Mouse (Mus musculus): Measurements from ENCODE around the gene Cerk. TPM values are rescaled to one million over a fixed set of nuclear protein-coding genes. Genes with fewer than 3 reads are reported as not detected.

The Cerk gene
- polyA plus RNA-seq, 1 experiment: 42.8 TPM

GRCm38 (mm10) chr15:86130657-86131056, 55.3 kb downstream of the Cerk start:
- Histone ChIP-seq H3K4me1 (ENCODE audit: control insufficient read depth, insufficient read depth, low read length) (no peaks in the 10 kb centered on the region), H3K27ac (ENCODE audit: insufficient read depth, low read length) (no peak overlapping the region), H3K4me3 (ENCODE audit: insufficient read depth, low read length) (no peak overlapping the region)
- TF ChIP-seq CTCF (IDR thresholded peaks at IDR 0.05; ENCODE audit: extremely low read depth, insufficient read depth, low read length) (no peak), POLR2A (IDR thresholded peaks at IDR 0.05; ENCODE audit: extremely low read depth, insufficient read depth, low read length) (no peak)

DNA sequence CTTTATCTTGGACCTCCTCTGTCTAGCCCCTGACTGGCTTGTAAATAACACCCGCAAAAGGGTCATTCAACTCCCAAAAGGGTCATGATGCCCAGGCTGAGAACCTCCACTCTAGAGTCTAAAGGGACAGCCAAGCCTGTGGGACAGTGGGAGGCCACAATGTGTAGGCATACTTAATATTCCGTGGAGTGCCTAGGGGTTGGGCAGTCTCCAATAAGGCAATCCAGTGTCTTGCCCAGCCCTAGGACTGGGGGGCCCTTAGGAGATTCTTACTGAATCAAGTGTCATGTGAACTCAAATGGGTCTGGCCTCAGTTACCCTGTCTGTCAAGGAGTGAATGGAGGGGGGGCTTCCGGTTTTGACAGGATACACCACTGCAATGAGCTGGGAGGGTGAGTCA, 56.9 kb downstream of the Cerk start:
- TF ChIP-seq POLR2A (IDR thresholded peaks at IDR 0.05; ENCODE audit: extremely low read depth, insufficient read depth, low read length): no peak
- no peak for TF ChIP-seq CTCF (IDR thresholded peaks at IDR 0.05; ENCODE audit: extremely low read depth, insufficient read depth, low read length)
- H3K4me1 ChIP-seq (ENCODE audit: control insufficient read depth, insufficient read depth, low read length): no peaks in the 10 kb centered on the region
- H3K4me3 ChIP-seq (ENCODE audit: insufficient read depth, low read length): no peak overlapping the region
- no peak overlapping the region for H3K27ac ChIP-seq (ENCODE audit: insufficient read depth, low read length)

DNA sequence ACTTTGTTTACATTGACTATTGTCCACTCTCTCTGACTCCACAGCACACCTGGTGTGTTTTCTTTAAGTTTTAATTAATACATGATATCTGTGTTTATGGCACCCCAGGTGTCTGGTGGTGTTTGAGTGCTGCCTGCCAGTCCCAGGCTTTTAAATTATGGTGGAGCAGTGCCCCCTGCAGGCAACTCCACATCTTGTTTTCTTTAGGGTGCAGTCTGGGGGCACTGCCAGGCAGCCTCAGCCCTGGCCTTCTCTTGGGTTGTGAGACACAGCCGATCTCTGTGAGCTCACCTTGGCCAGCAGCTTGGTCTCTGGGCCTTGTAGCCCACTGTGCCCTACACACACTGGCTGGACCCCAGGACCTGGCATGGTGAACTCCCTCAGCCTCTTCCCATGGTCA, 61.6 kb downstream of the Cerk start:
- TF ChIP-seq POLR2A (IDR thresholded peaks at IDR 0.05; ENCODE audit: extremely low read depth, insufficient read depth, low read length): no peak
- peak; percentile 64 for TF ChIP-seq CTCF (IDR thresholded peaks at IDR 0.05; ENCODE audit: extremely low read depth, insufficient read depth, low read length)
- Histone ChIP-seq H3K4me3 (ENCODE audit: insufficient read depth, low read length) (no peak overlapping the region), H3K4me1 (ENCODE audit: control insufficient read depth, insufficient read depth, low read length) (no peaks in the 10 kb centered on the region), H3K27ac (ENCODE audit: insufficient read depth, low read length) (no peak overlapping the region)

DNA sequence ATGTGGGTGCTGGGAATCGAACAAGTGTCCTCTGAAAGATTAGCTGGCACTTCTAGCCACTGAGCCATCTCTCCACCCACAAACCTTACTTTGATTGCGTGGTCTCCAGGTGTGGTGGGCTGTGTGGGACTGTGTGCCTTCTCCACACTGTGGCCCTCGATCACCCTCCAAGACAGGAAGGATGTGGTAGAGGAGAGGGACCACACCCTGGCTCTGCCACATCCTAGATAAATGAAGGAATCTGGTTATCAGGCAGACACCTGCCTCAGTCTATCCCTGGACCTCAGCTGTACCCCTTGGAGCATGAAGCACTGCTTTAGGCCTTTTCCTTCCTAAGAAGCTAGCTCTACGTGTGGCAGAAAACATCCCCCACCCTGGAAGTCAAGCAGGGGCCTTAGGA, 62.5 kb downstream of the Cerk start:
- Histone ChIP-seq H3K4me3 (ENCODE audit: insufficient read depth, low read length) (no peak overlapping the region), H3K27ac (ENCODE audit: insufficient read depth, low read length) (no peak overlapping the region), H3K4me1 (ENCODE audit: control insufficient read depth, insufficient read depth, low read length) (no peaks in the 10 kb centered on the region)
- TF ChIP-seq POLR2A (IDR thresholded peaks at IDR 0.05; ENCODE audit: extremely low read depth, insufficient read depth, low read length) (no peak), CTCF (IDR thresholded peaks at IDR 0.05; ENCODE audit: extremely low read depth, insufficient read depth, low read length) (no peak)

DNA sequence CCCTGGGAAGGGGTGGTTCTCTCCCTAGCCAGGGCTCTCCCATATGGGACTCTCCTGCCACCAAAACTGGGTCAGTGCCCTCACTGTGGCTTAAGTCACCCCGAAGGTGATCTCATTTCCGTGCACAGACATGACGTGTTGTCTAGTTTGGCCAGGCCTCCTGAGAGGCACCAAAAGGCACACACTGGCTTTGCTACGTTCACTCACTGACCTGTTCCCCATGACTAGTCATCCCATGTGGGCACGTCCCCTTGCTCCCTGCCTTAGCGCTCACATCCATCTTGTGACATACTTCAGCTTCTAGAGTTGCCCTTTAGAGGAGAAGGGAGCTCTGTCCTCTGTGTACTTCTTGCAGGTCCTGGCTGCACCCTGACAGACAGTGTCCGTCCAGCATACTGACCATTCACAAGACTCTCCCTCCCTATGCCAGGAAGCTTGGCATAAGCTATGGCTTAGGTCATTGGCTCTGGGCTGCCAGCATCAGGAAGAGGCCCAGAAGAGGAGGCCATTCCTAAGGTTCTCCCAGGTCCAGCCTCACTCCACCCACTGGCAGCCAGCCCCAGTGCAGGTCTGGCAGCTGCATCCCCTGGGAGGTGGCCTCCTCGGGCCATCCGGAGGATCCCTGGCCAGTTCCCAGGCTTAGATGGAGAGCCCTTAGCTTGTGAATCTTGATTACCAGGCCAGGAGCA, 63.5 kb downstream of the Cerk start:
- Histone ChIP-seq H3K4me3 (ENCODE audit: insufficient read depth, low read length) (no peak overlapping the region), H3K27ac (ENCODE audit: insufficient read depth, low read length) (0 out of 2 replicates have a peak overlapping the region, but pooled peaks have one; percentile 12), H3K4me1 (ENCODE audit: control insufficient read depth, insufficient read depth, low read length) (no peaks in the 10 kb centered on the region)
- TF ChIP-seq CTCF (IDR thresholded peaks at IDR 0.05; ENCODE audit: extremely low read depth, insufficient read depth, low read length): no peak
- TF ChIP-seq POLR2A (IDR thresholded peaks at IDR 0.05; ENCODE audit: extremely low read depth, insufficient read depth, low read length): no peak

DNA sequence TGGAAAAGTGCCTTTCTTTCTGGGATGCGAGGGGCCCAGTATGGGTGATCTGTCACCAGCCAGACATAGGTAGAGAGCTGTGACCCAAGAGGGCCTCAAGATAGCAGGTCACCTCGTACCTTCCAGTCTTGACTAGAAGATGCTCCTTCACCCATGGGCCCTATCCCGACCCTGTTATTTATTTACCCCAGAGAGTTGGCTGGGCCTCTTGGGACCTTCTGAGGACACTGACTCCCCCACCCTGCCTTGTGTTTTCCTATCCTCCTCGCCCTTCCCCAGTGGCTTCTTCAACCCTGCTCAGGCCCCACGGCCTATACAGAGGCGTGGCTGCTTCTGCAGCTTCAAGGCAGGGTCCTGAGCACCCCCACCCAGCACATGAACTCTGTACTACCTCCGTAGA, 66.8 kb downstream of the Cerk start:
- Histone ChIP-seq H3K4me1 (ENCODE audit: control insufficient read depth, insufficient read depth, low read length) (no peaks in the 10 kb centered on the region), H3K4me3 (ENCODE audit: insufficient read depth, low read length) (no peak overlapping the region), H3K27ac (ENCODE audit: insufficient read depth, low read length) (no peak overlapping the region)
- TF ChIP-seq POLR2A (IDR thresholded peaks at IDR 0.05; ENCODE audit: extremely low read depth, insufficient read depth, low read length): no peak
- no peak for TF ChIP-seq CTCF (IDR thresholded peaks at IDR 0.05; ENCODE audit: extremely low read depth, insufficient read depth, low read length)

- no peak overlapping the region for H3K27ac ChIP-seq (ENCODE audit: insufficient read depth, low read length)
- no peak for TF ChIP-seq POLR2A (IDR thresholded peaks at IDR 0.05; ENCODE audit: extremely low read depth, insufficient read depth, low read length)
- no peak for TF ChIP-seq CTCF (IDR thresholded peaks at IDR 0.05; ENCODE audit: extremely low read depth, insufficient read depth, low read length)
- H3K4me1 ChIP-seq (ENCODE audit: control insufficient read depth, insufficient read depth, low read length): peaks cover 7% of the 10 kb centered on the region; the same call in 1 of the 2 replicates
- no peak overlapping the region for H3K4me3 ChIP-seq (ENCODE audit: insufficient read depth, low read length)
These were observed 68.5 kb downstream of the Cerk start for GRCm38 (mm10) chr15:86117115-86118100.

DNA sequence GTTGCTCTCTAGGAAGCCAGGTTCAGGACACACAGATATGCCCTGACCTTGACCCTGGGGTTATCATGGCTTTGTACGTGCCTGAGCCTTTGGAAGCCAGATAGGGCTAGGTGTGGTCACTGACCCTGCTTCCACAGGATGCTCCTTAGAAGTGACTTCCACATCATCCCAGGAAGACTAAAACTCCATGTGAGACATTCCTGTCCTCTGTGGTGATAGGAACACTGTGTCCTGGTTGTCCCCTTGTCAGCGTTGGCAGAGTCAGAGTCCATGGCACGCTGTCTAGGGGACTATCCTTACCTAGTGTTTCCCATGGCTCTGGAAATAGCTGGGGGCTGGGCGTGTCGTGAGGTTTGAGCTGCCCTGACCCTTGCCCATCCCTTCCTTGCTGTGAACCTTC, 69.5 kb downstream of the Cerk start:
- Histone ChIP-seq H3K4me1 (ENCODE audit: control insufficient read depth, insufficient read depth, low read length) (peaks cover 7% of the 10 kb centered on the region; the same call in 1 of the 2 replicates), H3K4me3 (ENCODE audit: insufficient read depth, low read length) (no peak overlapping the region), H3K27ac (ENCODE audit: insufficient read depth, low read length) (no peak overlapping the region)
- TF ChIP-seq POLR2A (IDR thresholded peaks at IDR 0.05; ENCODE audit: extremely low read depth, insufficient read depth, low read length): no peak
- TF ChIP-seq CTCF (IDR thresholded peaks at IDR 0.05; ENCODE audit: extremely low read depth, insufficient read depth, low read length): no peak

- Histone ChIP-seq H3K27ac (ENCODE audit: insufficient read depth, low read length) (no peak overlapping the region), H3K4me1 (ENCODE audit: control insufficient read depth, insufficient read depth, low read length) (peaks cover 16% of the 10 kb centered on the region; the same call in 1 of the 2 replicates), H3K4me3 (ENCODE audit: insufficient read depth, low read length) (no peak overlapping the region)
- TF ChIP-seq CTCF (IDR thresholded peaks at IDR 0.05; ENCODE audit: extremely low read depth, insufficient read depth, low read length) (no peak), POLR2A (IDR thresholded peaks at IDR 0.05; ENCODE audit: extremely low read depth, insufficient read depth, low read length) (no peak)
These were observed 72.6 kb downstream of the Cerk start for GRCm38 (mm10) chr15:86113342-86113710.

Measured in cortical plate, adult 2 months (tissue).